Mouse (Mus musculus) lung, adult 2 months (tissue): ENCODE data around the gene Brwd1.

Experiments used
- CTCF ChIP-seq: fragments of 200-500 bp; IDR thresholded peaks from 2 replicates; pipeline ENCODE4 v1.5.1; 2011; ENCODE audit warnings: mild to moderate bottlenecking, low read length, control low read depth; ENCODE audit not compliant: insufficient read depth
- POLR2A ChIP-seq: fragments of 200-500 bp; IDR thresholded peaks from 2 replicates; pipeline ENCODE4 v1.6.1; 2011; ENCODE audit warnings: low read depth, mild to moderate bottlenecking, control low read depth, low read length, borderline replicate concordance; ENCODE audit errors: extremely low read depth

DNA sequence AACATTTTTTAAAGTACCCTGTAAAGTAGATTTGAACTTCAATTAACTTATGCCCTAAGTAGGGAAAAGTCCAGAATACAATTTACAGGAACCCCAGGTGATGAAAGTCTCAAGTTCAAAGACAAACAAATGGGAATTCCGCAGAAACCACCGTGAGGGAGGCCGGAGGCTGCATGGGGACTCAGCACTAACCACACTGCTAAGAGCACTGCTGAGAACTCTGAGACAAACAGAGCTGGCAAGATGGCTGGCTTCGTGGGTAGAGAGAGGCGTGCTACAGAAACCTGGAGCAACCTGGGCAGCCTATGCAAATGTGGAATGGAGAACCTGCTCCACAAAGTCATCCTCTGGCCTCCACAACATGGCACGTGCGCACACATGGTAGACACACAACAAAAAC is 86.2 kb downstream of the Brwd1 start:
- no peak for TF ChIP-seq POLR2A
- no peak for TF ChIP-seq CTCF
